Mouse (Mus musculus): ENCODE data around the gene Cdh16. TPM values are rescaled to one million over a fixed set of nuclear protein-coding genes. Genes with fewer than 3 reads are reported as not detected.

Gene Cdh16
- polyA plus RNA-seq, 1 experiment from 2014 or later = not detected

DNA sequence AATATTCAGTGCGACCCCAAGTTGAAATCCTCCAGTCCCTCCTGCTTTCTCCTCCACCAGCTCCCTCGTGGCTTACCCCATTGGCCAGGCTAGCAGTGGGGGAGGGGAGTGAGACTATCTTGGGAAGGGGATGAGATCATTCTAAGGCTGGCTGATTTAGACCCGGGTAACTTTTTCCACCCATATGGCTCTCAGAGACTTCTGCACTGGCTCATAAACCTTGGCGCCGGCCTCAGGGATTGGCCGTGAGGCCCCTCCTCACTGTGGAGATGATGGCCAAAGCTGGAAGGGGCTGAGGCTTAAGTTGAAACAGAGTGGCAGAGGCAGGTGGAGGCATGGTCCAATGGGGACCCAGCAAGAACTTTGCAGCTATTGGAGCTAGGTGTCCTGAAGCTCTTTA is 17.9 kb downstream of the Cdh16 start:
- Histone ChIP-seq H3K4me1 (ENCODE audit: control insufficient read depth, insufficient read depth, low read length) (no peaks in the 10 kb centered on the region), H3K4me3 (ENCODE audit: low read depth, low read length) (no peak overlapping the region), H3K9me3 (replicated peaks; ENCODE audit: control insufficient read depth, low read length) (no peaks in the 10 kb centered on the region), H3K9ac (ENCODE audit: low read length) (no peak overlapping the region), H3K27ac (ENCODE audit: low read depth, low read length) (no peak overlapping the region), H3K4me2 (ENCODE audit: low read length) (no peak overlapping the region), H3K36me3 (ENCODE audit: control insufficient read depth, insufficient read depth, low read length) (no peaks in the 10 kb centered on the region), H3K27me3 (replicated peaks; ENCODE audit: control insufficient read depth, insufficient read depth, low read length) (no peaks in the 10 kb centered on the region)
- DNase-seq (ENCODE audit: low spot score) = no peak
- 52% methylated on average over 6 of the region's 6 CpGs for WGBS
- no peak for ATAC-seq

DNA sequence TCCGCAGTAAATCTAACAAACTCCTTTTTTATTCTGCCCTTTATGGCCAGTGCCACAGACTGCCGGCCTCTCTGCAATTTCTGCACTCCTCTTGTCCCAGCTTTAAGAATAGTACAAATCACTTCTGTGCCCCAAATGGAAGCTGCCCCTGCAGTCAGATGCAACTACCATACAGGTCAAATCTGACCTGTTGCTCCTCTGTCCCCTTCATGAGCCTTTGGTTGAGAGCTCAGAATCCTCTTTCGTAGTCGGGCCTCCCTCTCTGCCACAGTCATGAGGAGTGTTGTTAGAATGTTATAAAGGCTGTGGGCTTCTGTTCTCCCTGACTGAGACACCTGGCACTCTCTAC is 21.0 kb downstream of the Cdh16 start:
- no peak overlapping the region for H3K4me3 ChIP-seq (ENCODE audit: low read depth, low read length)
- no peak overlapping the region for H3K27ac ChIP-seq (ENCODE audit: low read depth, low read length)
- no peak overlapping the region for H3K9ac ChIP-seq (ENCODE audit: low read length)
- H3K4me1 ChIP-seq (ENCODE audit: control insufficient read depth, insufficient read depth, low read length) = no peaks in the 10 kb centered on the region
- WGBS = 71% methylated on average over 4 of the region's 4 CpGs
- H3K4me2 ChIP-seq (ENCODE audit: low read length) = no peak overlapping the region
- no peaks in the 10 kb centered on the region for H3K27me3 ChIP-seq (replicated peaks; ENCODE audit: control insufficient read depth, insufficient read depth, low read length)
- no peaks in the 10 kb centered on the region for H3K9me3 ChIP-seq (replicated peaks; ENCODE audit: control insufficient read depth, low read length)
- DNase-seq (ENCODE audit: low spot score) (no peak), ATAC-seq (no peak)
- no peaks in the 10 kb centered on the region for H3K36me3 ChIP-seq (ENCODE audit: control insufficient read depth, insufficient read depth, low read length)

DNA sequence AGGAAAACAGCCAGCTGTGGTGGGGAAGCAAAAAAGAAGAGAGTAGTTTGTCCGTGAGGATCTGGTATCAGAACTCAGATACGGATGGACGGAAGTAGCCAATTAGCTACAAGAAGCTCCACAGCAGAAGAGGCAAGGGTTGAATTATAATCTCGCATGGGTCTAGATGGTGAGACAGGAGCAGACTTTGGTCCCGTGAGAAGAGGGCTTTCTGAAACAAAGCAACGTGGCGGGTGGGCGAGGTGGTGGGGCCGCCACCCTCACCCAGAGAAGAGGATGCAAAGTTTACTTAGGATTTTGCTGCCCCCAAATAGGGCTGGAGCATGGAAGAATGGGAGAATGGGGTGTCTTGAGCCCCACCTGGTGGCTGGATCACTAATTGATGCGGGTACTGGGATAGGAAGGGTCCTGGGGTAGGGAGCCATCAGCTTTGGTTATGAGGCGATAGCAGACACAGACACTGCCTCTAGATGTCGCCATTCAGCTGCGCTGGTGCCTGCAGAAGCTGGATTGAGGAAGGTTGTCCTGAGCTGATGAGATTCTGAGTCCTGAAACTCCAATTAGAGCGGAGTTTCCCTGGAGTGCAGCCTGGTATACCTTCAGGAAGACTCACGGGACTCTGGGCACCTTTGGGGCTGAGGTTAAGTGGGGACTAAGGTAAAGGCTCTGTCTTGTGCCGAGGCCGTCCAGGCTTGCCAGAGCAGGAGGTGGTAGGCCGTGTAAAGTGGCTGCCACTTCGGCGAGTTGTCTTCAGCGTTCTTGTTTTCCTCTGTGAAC is 21.5 kb downstream of the Cdh16 start:
- Histone ChIP-seq H3K4me3 (ENCODE audit: low read depth, low read length) (peak overlapping the region; percentile 14; the same call in 1 of the 2 replicates), H3K27me3 (replicated peaks; ENCODE audit: control insufficient read depth, insufficient read depth, low read length) (no peaks in the 10 kb centered on the region), H3K4me2 (ENCODE audit: low read length) (peak overlapping the region; percentile 48), H3K9me3 (replicated peaks; ENCODE audit: control insufficient read depth, low read length) (no peaks in the 10 kb centered on the region), H3K36me3 (ENCODE audit: control insufficient read depth, insufficient read depth, low read length) (no peaks in the 10 kb centered on the region), H3K4me1 (ENCODE audit: control insufficient read depth, insufficient read depth, low read length) (no peaks in the 10 kb centered on the region), H3K9ac (ENCODE audit: low read length) (no peak overlapping the region), H3K27ac (ENCODE audit: low read depth, low read length) (no peak overlapping the region)
- ATAC-seq (peak; percentile 94), DNase-seq (ENCODE audit: low spot score) (peak; percentile 95)
- 17% methylated on average over 21 of the region's 21 CpGs for WGBS

DNA sequence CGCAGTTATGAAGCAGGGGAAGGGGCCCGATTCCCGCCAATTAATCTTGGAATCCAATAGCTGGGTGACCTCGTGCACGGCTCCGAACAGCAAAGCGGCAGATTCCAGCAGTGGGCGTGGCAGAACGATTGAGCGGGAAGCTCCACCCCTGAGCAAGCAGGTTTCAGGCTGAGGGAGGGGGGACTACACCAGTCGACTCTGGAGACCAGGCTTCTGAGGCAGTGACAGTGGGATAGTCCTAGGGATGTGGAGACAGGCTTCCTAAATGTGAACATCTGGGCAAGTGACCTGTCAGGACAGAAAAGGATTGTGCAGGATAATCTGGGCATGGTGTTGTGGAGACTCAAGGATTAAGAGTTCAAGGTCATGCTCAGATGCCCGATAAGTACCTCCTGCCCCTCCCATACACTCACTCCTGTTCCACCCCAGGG is 22.2 kb downstream of the Cdh16 start:
- ATAC-seq (peak; percentile 25), DNase-seq (ENCODE audit: low spot score) (no peak)
- Histone ChIP-seq H3K27me3 (replicated peaks; ENCODE audit: control insufficient read depth, insufficient read depth, low read length) (no peaks in the 10 kb centered on the region), H3K9me3 (replicated peaks; ENCODE audit: control insufficient read depth, low read length) (no peaks in the 10 kb centered on the region), H3K4me1 (ENCODE audit: control insufficient read depth, insufficient read depth, low read length) (no peaks in the 10 kb centered on the region), H3K4me2 (ENCODE audit: low read length) (peak overlapping the region; percentile 48), H3K36me3 (ENCODE audit: control insufficient read depth, insufficient read depth, low read length) (no peaks in the 10 kb centered on the region; the same call in 1 of the 2 replicates), H3K4me3 (ENCODE audit: low read depth, low read length) (peak overlapping the region; percentile 14; the same call in 1 of the 2 replicates), H3K9ac (ENCODE audit: low read length) (no peak overlapping the region), H3K27ac (ENCODE audit: low read depth, low read length) (no peak overlapping the region)
- WGBS = under 1% methylated on average over 12 of the region's 12 CpGs

DNA sequence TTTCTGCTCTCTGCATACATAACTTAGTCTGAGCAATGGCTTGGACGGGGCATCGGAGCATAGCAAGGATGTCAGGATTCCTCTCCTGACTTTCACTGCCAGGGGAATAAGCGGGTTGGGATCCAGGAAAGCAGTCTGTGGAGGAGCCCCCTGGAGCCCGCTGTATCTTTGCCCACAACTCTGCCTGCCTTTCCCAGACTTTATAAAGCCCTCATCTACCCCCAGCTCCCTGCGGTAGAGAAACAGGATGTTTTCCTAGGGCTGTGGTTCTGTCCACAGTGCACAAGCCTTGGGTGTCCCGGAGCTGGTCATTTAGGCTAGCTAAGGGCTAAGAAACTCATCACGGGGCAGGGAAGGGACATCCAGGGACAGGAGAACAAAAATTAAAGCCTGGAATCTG is 22.8 kb downstream of the Cdh16 start:
- DNase-seq (ENCODE audit: low spot score) (no peak), ATAC-seq (no peak)
- Histone ChIP-seq H3K36me3 (ENCODE audit: control insufficient read depth, insufficient read depth, low read length) (peaks cover 2% of the 10 kb centered on the region; the same call in 1 of the 2 replicates), H3K27me3 (replicated peaks; ENCODE audit: control insufficient read depth, insufficient read depth, low read length) (no peaks in the 10 kb centered on the region), H3K9me3 (replicated peaks; ENCODE audit: control insufficient read depth, low read length) (no peaks in the 10 kb centered on the region), H3K4me1 (ENCODE audit: control insufficient read depth, insufficient read depth, low read length) (no peaks in the 10 kb centered on the region), H3K9ac (ENCODE audit: low read length) (no peak overlapping the region), H3K4me3 (ENCODE audit: low read depth, low read length) (no peak overlapping the region), H3K4me2 (ENCODE audit: low read length) (no peak overlapping the region), H3K27ac (ENCODE audit: low read depth, low read length) (no peak overlapping the region)
- 37% methylated on average over 7 of the region's 7 CpGs for WGBS

DNA sequence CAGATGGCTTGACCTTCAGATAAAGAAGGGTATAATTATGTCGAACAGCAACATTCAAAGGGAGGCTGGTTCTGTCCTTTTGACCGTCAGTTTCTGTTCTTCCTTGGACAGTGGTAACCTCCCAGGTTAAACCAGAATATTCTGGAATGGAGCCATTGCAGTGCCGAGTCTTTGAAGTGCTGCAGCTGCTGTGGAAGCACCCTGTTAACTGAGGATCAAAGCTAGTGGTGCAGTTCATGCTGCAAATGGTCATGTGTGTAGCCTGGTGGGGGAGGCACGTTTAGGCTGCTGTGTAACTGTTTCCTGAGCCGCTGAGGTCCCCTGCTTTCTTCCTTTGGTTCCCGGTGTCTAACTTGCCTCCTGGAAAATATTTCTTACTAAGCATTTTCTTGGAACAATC is 25.7 kb downstream of the Cdh16 start:
- Histone ChIP-seq H3K9ac (ENCODE audit: low read length) (no peak overlapping the region), H3K9me3 (replicated peaks; ENCODE audit: control insufficient read depth, low read length) (no peaks in the 10 kb centered on the region), H3K4me3 (ENCODE audit: low read depth, low read length) (no peak overlapping the region), H3K27me3 (replicated peaks; ENCODE audit: control insufficient read depth, insufficient read depth, low read length) (no peaks in the 10 kb centered on the region), H3K4me1 (ENCODE audit: control insufficient read depth, insufficient read depth, low read length) (no peaks in the 10 kb centered on the region), H3K36me3 (ENCODE audit: control insufficient read depth, insufficient read depth, low read length) (peaks cover 30% of the 10 kb centered on the region), H3K27ac (ENCODE audit: low read depth, low read length) (no peak overlapping the region), H3K4me2 (ENCODE audit: low read length) (no peak overlapping the region)
- DNase-seq (ENCODE audit: low spot score) (peak; percentile 22), ATAC-seq (no peak)
- 72% methylated on average over 6 of the region's 6 CpGs for WGBS

DNA sequence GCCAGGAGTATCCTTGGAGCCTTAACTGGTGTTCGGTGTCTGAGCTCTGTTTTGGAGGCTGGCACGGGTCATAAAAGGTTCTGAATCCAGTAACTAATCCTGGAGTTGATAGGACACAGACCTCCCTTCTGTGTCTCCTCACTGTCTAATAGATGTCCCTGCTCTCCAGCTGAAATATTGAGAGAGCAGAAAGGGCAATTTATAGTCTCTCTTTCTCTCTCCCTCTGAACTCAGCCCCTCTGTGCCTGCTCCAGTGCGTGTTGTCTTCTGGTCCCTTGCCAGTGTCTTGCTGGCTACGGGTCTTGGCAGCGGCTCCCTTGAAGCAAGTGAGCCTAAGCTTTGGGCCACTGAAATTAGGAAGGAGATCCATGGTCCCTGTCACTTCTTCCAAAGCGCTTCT is 26.5 kb downstream of the Cdh16 start:
- Histone ChIP-seq H3K4me3 (ENCODE audit: low read depth, low read length) (no peak overlapping the region), H3K9ac (ENCODE audit: low read length) (no peak overlapping the region), H3K4me1 (ENCODE audit: control insufficient read depth, insufficient read depth, low read length) (no peaks in the 10 kb centered on the region), H3K27ac (ENCODE audit: low read depth, low read length) (no peak overlapping the region), H3K4me2 (ENCODE audit: low read length) (no peak overlapping the region), H3K27me3 (replicated peaks; ENCODE audit: control insufficient read depth, insufficient read depth, low read length) (no peaks in the 10 kb centered on the region), H3K9me3 (replicated peaks; ENCODE audit: control insufficient read depth, low read length) (no peaks in the 10 kb centered on the region), H3K36me3 (ENCODE audit: control insufficient read depth, insufficient read depth, low read length) (peaks cover 31% of the 10 kb centered on the region)
- no peak for DNase-seq (ENCODE audit: low spot score)
- 80% methylated on average over 6 of the region's 6 CpGs for WGBS
- no peak for ATAC-seq

DNA sequence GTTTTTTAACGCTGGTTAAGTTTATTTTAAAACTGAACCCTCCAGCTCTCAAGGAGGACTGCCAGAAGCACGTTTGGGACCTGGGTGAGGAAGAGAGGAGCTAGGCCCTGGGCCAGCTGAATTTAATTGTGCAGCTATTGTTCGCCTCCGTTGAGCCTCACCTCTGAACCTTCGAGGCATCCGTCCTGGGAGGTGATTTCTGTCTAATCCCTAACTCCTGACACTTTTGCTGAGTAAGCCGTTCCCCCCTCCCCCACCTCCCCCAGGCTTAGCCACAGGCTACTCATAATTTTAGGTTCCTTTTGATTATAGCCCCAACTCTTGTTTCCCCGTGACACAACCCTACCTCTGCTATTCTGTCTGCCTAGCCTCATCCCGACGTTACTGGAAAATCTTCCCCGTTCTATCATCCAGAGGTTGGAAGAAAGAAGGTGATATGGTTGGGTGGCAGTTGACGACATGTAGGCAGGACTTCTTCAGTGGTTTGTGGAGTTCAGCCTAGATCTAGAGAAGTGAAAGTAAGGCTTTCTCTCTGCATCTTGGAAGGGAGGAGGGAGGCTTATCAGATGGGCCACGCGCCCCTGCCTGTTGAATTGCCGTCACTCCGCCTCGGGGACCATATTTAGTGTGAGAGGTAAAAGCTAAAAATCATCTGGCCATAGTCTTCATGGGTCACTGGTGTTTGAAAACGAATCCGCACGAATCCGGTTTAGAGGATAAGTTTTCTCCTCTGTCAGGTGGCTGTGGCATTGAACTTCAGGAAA is 28.2 kb downstream of the Cdh16 start:
- Histone ChIP-seq H3K4me2 (ENCODE audit: low read length) (no peak overlapping the region), H3K4me3 (ENCODE audit: low read depth, low read length) (no peak overlapping the region), H3K27ac (ENCODE audit: low read depth, low read length) (no peak overlapping the region), H3K36me3 (ENCODE audit: control insufficient read depth, insufficient read depth, low read length) (peaks cover 31% of the 10 kb centered on the region), H3K9me3 (replicated peaks; ENCODE audit: control insufficient read depth, low read length) (no peaks in the 10 kb centered on the region), H3K4me1 (ENCODE audit: control insufficient read depth, insufficient read depth, low read length) (peaks cover 9% of the 10 kb centered on the region), H3K9ac (ENCODE audit: low read length) (no peak overlapping the region), H3K27me3 (replicated peaks; ENCODE audit: control insufficient read depth, insufficient read depth, low read length) (no peaks in the 10 kb centered on the region)
- DNase-seq (ENCODE audit: low spot score) (no peak), ATAC-seq (no peak)
- WGBS = 83% methylated on average over 21 of the region's 21 CpGs

Data from forebrain, embryonic 14.5 days (tissue).